Mouse (Mus musculus) heart, adult 18-20 months (tissue): ENCODE results near the gene Wdr82. TPM values are rescaled to one million over a fixed set of nuclear protein-coding genes. Genes with fewer than 3 reads are reported as not detected.
A peak's percentile ranks its signal among the peaks of the same experiment; 100 is the strongest.

Source experiments
- DNase-seq, 2 experiments: peaks; one replicate each; pipeline ENCODE4 v3.0.0; 2021 to 2022; ENCODE audit warnings: mixed read lengths in 1 of 2
- total RNA-seq, 2 experiments: library from RNA; stranded (reverse); gene quantifications; 2 replicates each; pipeline ENCODE4 v1.2.3; 2021

Wdr82 gene
- total RNA-seq, 2 experiments from 2014 or later, result 38.2 to 39.5 TPM

GRCm38 (mm10) chr9:106198962-106199458 is 28.3 kb downstream of the Wdr82 start:
- DNase-seq, result peak; percentile 88

- no peak for DNase-seq
These were observed 29.0 kb downstream of the Wdr82 start, which contains the start of gene Ppm1m for GRCm38 (mm10) chr9:106199535-106200272. Gene Ppm1m, minus strand, starts transcription at chr9:106199746.

GRCm38 (mm10) chr9:106201895-106202294 is 31.2 kb downstream of the Wdr82 start:
- DNase-seq, result no peak

- DNase-seq, result peak; percentile 95 to 97
These were observed 32.3 kb downstream of the Wdr82 start, which contains the start of gene Twf2 for GRCm38 (mm10) chr9:106202819-106203636. Gene Twf2, plus strand, starts transcription at chr9:106203108.

- DNase-seq, result peak in 1 of 2 experiments; percentile 59
These were observed 33.5 kb downstream of the Wdr82 start for GRCm38 (mm10) chr9:106203990-106204851.

- DNase-seq, result peak in 1 of 2 experiments; percentile 48
These were observed 35.1 kb downstream of the Wdr82 start for GRCm38 (mm10) chr9:106205713-106206290.

GRCm38 (mm10) chr9:106206515-106206914 is 35.8 kb downstream of the Wdr82 start:
- DNase-seq, result peak; percentile 77 to 82

GRCm38 (mm10) chr9:106208181-106208580 is 37.5 kb downstream of the Wdr82 start:
- peak; percentile 58 for DNase-seq

GRCm38 (mm10) chr9:106209954-106210353 is 39.2 kb downstream of the Wdr82 start:
- peak; percentile 53 to 68 for DNase-seq

GRCm38 (mm10) chr9:106210853-106211609 is 40.3 kb downstream of the Wdr82 start:
- no peak for DNase-seq

GRCm38 (mm10) chr9:106211680-106212593 is 41.2 kb downstream of the Wdr82 start:
- DNase-seq, result peak; percentile 82 to 89

GRCm38 (mm10) chr9:106212594-106212981 is 41.9 kb downstream of the Wdr82 start:
- no peak for DNase-seq

- DNase-seq, result no peak
These were observed 44.8 kb downstream of the Wdr82 start for GRCm38 (mm10) chr9:106215341-106216125.

- no peak for DNase-seq
These were observed 46.2 kb downstream of the Wdr82 start for GRCm38 (mm10) chr9:106216971-106217370.

- DNase-seq, result no peak
These were observed 50.3 kb downstream of the Wdr82 start for GRCm38 (mm10) chr9:106220894-106221523.

- no peak for DNase-seq
These were observed 51.6 kb downstream of the Wdr82 start, which contains the start of gene Tlr9 for GRCm38 (mm10) chr9:106222261-106222851. Gene Tlr9, plus strand, starts transcription at chr9:106222598.

GRCm38 (mm10) chr9:106222994-106223393 is 52.3 kb downstream of the Wdr82 start:
- DNase-seq, result no peak
